Mouse (Mus musculus) embryonic facial prominence, embryonic 13.5 days (tissue): ENCODE data around the gene Mgp. TPM values are rescaled to one million over a fixed set of nuclear protein-coding genes. Genes with fewer than 3 reads are reported as not detected.
"Not testable (repeated sequence)": the region's sequence is repeated elsewhere in the genome, so short reads cannot be mapped to it uniquely, and the experiment has no call there.

Experiments used
- ATAC-seq: fragments of 200-750 bp; cut with Nextera tagmentation; 2 replicates; pipeline ENCODE4 v1.8.0; 2017; ENCODE audit warnings: low read depth; ENCODE audit not compliant: insufficient number of reproducible peaks, insufficient read depth, low FRiP score, low TSS enrichment
- H3K27ac ChIP-seq: fragments of 300-500 bp; sonication (generic); 2 replicates; pipeline ENCODE4 v1.5.1; 2015; ENCODE audit warnings: moderate library complexity, mild to moderate bottlenecking, inconsistent platforms
- H3K27me3 ChIP-seq: fragments of 300-500 bp; sonication (generic); 2 replicates; pipeline ENCODE4 v1.6.1; 2015; ENCODE audit warnings: mild to moderate bottlenecking, inconsistent platforms
- H3K36me3 ChIP-seq: fragments of 300-500 bp; sonication (generic); 2 replicates; pipeline ENCODE4 v1.6.1; 2015; ENCODE audit warnings: mild to moderate bottlenecking, inconsistent platforms
- H3K4me1 ChIP-seq: fragments of 300-500 bp; sonication (generic); 2 replicates; pipeline ENCODE4 v1.6.1; 2015; ENCODE audit warnings: inconsistent platforms
- H3K4me2 ChIP-seq: fragments of 300-500 bp; sonication (generic); 2 replicates; pipeline ENCODE4 v1.6.1; 2015; ENCODE audit warnings: moderate library complexity, mild to moderate bottlenecking, inconsistent platforms
- H3K4me3 ChIP-seq: fragments of 300-500 bp; sonication (generic); 2 replicates; pipeline ENCODE4 v1.5.1; 2015; ENCODE audit warnings: mild to moderate bottlenecking, inconsistent platforms
- H3K9ac ChIP-seq: fragments of 300-500 bp; sonication (generic); 2 replicates; pipeline ENCODE4 v1.6.1; 2015; ENCODE audit warnings: mild to moderate bottlenecking, inconsistent platforms
- H3K9me3 ChIP-seq: fragments of 300-500 bp; sonication (generic); 2 replicates; pipeline ENCODE4 v1.6.1; 2016; ENCODE audit warnings: inconsistent platforms
- WGBS: fragments of 180-500 bp; shearing (Covaris S2); methylation state at CpG from one replicate; pipeline ENCODE4 v1.1.7; 2015; ENCODE audit warnings: mixed read lengths; 5-methylcytosine and 5-hydroxymethylcytosine counted together
- polyA plus RNA-seq: library from polyadenylated mRNA; unstranded; fragments of >200 nt; fragmentation: Nextera tagmentation; extraction: Ambion mirVana; gene quantifications from 2 replicates; pipeline ENCODE4 v1.2.1, GENCODE M21; 2015

Gene Mgp
- polyA plus RNA-seq, 1 experiment from 2014 or later: 101 TPM

DNA sequence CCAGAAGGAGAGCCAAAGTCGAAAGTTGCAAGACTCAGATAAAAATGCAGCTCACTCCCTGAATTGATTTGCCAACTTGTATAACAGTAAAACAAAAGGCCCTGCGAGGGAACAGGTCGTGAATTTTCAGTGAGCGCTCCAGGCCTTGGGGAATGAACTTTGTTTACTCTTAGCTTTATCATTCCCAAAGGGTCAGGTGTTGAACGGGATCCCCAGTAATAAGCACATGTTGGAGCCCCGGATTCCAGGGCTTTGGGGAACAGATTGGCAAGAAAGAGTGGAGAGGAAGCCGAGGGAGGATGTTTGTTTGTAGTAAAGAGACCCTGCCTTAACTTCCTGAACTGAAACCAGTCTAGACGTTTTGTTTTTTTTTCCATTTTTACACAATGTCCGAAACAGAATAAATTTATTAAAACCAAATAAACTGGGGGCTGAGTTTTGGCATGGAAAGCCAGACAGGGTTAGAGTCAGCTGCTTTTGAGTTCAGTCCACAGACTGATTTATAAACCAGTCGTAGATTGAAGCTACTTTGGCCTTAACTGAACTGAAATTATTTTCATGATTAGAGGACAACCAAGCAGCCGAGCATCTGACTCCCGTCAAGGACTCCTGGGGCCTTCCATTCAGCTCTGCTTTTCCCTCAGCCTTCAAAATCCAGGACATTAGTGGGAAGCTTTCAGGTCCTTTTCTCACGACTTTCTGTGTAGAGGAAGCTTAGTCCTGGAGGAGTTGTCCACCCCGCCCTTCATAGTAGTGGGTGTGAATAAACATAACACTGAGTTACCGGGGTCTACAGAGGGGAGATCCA lies 19.1 kb upstream of the Mgp start:
- Histone ChIP-seq H3K27me3 (no peaks in the 10 kb centered on the region), H3K4me1 (peaks cover 11% of the 10 kb centered on the region), H3K4me3 (no peak overlapping the region), H3K4me2 (no peak overlapping the region), H3K27ac (no peak overlapping the region), H3K9ac (no peak overlapping the region), H3K9me3 (no peaks in the 10 kb centered on the region), H3K36me3 (no peaks in the 10 kb centered on the region)
- WGBS: 50% methylated on average over 15 of the region's 15 CpGs
- ATAC-seq: no peak

DNA sequence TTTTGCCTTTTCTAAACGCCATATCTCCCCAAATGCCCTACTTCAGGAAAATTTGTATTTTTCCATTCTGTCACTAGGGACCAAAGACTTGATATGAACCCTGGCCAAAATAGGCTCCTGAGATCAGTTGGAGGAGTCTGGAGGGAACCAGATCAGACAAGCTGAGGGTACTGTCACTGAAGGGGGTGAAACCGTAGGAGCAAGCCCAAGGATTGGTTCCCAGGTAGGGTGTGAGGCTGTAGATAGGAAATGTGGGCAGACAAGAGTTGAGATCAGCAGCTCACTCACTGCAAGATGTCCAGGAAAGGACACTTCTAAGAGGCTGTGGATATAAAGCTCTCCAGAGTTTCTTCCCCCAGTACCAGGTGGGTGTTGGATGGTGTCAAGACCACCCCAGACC lies 16.4 kb upstream of the Mgp start:
- ATAC-seq: no peak
- Histone ChIP-seq H3K4me2 (no peak overlapping the region), H3K36me3 (no peaks in the 10 kb centered on the region), H3K4me1 (peaks cover 6% of the 10 kb centered on the region), H3K27me3 (no peaks in the 10 kb centered on the region), H3K9me3 (no peaks in the 10 kb centered on the region), H3K9ac (no peak overlapping the region), H3K4me3 (no peak overlapping the region), H3K27ac (no peak overlapping the region)
- WGBS: 86% methylated on average over 2 of the region's 2 CpGs

DNA sequence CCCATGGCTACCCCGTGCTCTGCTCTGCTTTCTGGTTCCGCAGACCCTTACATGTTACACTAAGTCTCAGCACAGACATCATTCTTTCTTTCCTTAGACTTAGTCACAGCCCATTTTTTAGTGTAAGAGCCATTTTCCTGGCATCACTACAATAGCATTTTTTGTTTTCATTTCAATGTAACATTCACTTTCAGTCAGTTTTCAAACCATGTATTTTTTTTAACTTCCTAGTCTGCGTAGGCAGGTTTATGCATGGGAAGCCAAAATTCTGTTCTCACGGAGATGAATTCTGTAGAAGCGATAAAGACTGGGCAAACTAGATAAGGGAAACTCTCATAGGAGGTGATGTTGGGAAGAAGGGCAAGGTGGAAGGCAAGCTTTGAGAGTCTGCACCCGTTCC lies 13.9 kb upstream of the Mgp start:
- H3K4me3 ChIP-seq: no peak overlapping the region
- H3K27me3 ChIP-seq: no peaks in the 10 kb centered on the region
- no peaks in the 10 kb centered on the region for H3K36me3 ChIP-seq
- H3K9ac ChIP-seq: no peak overlapping the region
- H3K27ac ChIP-seq: no peak overlapping the region
- H3K4me2 ChIP-seq: no peak overlapping the region
- H3K9me3 ChIP-seq: no peaks in the 10 kb centered on the region
- 91% methylated on average over 6 of the region's 6 CpGs for WGBS
- no peaks in the 10 kb centered on the region for H3K4me1 ChIP-seq
- ATAC-seq: no peak

GRCm38 (mm10) chr6:136889067-136889466 lies 13.4 kb upstream of the Mgp start:
- no peak overlapping the region for H3K9ac ChIP-seq
- no peaks in the 10 kb centered on the region for H3K36me3 ChIP-seq
- H3K27me3 ChIP-seq: no peaks in the 10 kb centered on the region
- ATAC-seq: no peak
- 88% methylated on average over 6 of the region's 6 CpGs for WGBS
- H3K27ac ChIP-seq: no peak overlapping the region
- H3K4me3 ChIP-seq: no peak overlapping the region
- H3K4me1 ChIP-seq: no peaks in the 10 kb centered on the region
- H3K4me2 ChIP-seq: no peak overlapping the region
- no peaks in the 10 kb centered on the region for H3K9me3 ChIP-seq

- no peak for ATAC-seq
- Histone ChIP-seq H3K4me3 (no peak overlapping the region), H3K4me1 (no peaks in the 10 kb centered on the region), H3K27me3 (no peaks in the 10 kb centered on the region), H3K9ac (no peak overlapping the region), H3K36me3 (no peaks in the 10 kb centered on the region), H3K4me2 (no peak overlapping the region), H3K9me3 (no peaks in the 10 kb centered on the region), H3K27ac (no peak overlapping the region)
- WGBS: 72% methylated on average over 9 of the region's 9 CpGs
Measured at GRCm38 (mm10) chr6:136887854-136888253, 12.2 kb upstream of the Mgp start.

- H3K9me3 ChIP-seq, H3K4me2 ChIP-seq, H3K4me3 ChIP-seq, H3K27ac ChIP-seq, H3K27me3 ChIP-seq, ATAC-seq, H3K9ac ChIP-seq, H3K36me3 ChIP-seq, H3K4me1 ChIP-seq: not testable (repeated sequence)
- 44% methylated on average over 1 of the region's 1 CpGs for whole genome bisulfite sequencing
Measured at GRCm38 (mm10) chr6:136884766-136885165, 9.1 kb upstream of the Mgp start.

DNA sequence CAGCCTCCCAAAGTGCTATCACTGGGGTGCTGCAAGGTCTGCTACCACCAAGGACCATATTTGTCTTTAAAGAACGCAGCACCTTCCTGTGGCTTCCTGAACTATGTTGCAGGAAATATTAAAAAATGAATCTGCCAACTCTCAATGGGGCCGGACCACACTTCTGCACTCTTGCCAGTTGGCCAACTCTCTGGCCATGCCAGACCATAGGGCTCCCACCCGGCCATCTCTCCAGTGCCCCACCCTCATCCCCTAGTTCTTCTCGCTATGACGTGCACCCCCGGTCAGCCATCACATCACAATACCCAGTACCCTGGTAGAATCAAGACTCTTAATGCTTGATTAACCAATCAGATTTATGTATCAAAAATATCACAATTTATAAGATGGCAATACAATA lies 8.3 kb upstream of the Mgp start:
- ATAC-seq: no peak
- H3K9ac ChIP-seq: no peak overlapping the region
- 96% methylated on average over 6 of the region's 6 CpGs for WGBS
- no peak overlapping the region for H3K27ac ChIP-seq
- peaks cover 9% of the 10 kb centered on the region; the same call in 1 of the 2 replicates for H3K4me1 ChIP-seq
- H3K4me2 ChIP-seq: no peak overlapping the region
- no peaks in the 10 kb centered on the region for H3K36me3 ChIP-seq
- H3K9me3 ChIP-seq: no peaks in the 10 kb centered on the region
- no peaks in the 10 kb centered on the region for H3K27me3 ChIP-seq
- H3K4me3 ChIP-seq: no peak overlapping the region

GRCm38 (mm10) chr6:136883431-136883915 lies 7.8 kb upstream of the Mgp start:
- H3K9ac ChIP-seq: no peak overlapping the region
- ATAC-seq: no peak
- H3K4me3 ChIP-seq: no peak overlapping the region
- H3K9me3 ChIP-seq: no peaks in the 10 kb centered on the region
- H3K27me3 ChIP-seq: no peaks in the 10 kb centered on the region
- no peak overlapping the region for H3K4me2 ChIP-seq
- 84% methylated on average over 3 of the region's 3 CpGs for whole genome bisulfite sequencing
- H3K36me3 ChIP-seq: no peaks in the 10 kb centered on the region
- 0 out of 2 replicates have a peak overlapping the region, but pooled peaks have one; percentile 4 for H3K27ac ChIP-seq
- H3K4me1 ChIP-seq: peaks cover 9% of the 10 kb centered on the region; the same call in 1 of the 2 replicates

DNA sequence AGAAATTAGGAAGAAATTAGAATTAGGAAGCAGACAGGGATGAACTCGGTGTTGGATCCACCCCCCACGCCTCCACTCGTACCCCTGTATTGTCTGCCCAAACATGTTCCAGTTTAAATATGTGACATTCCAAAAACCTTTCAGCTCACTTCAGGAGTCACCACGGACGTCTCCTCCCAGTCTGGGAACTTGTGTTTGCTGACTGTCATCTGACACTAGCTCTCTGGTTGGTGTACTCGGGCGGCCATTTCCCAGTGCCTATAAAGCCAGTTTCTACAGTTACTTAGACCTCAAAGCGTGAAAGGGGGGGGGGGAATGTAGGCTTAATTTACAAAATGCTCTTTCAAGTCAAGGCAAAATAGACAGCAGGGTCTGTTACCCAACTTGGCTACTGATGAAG lies 6.1 kb upstream of the Mgp start:
- Histone ChIP-seq H3K4me2 (no peak overlapping the region), H3K4me1 (peaks cover 9% of the 10 kb centered on the region; the same call in 1 of the 2 replicates), H3K27ac (peak overlapping the region; percentile 57; the same call in 1 of the 2 replicates), H3K4me3 (no peak overlapping the region), H3K27me3 (no peaks in the 10 kb centered on the region), H3K36me3 (no peaks in the 10 kb centered on the region), H3K9ac (no peak overlapping the region), H3K9me3 (no peaks in the 10 kb centered on the region)
- ATAC-seq: no peak
- 40% methylated on average over 8 of the region's 8 CpGs for WGBS

GRCm38 (mm10) chr6:136874599-136874998 lies 1.0 kb downstream of the Mgp start:
- peak overlapping the region; percentile 41; the same call in 1 of the 2 replicates for H3K9ac ChIP-seq
- H3K27ac ChIP-seq: peak overlapping the region; percentile 72; the same call in 1 of the 2 replicates
- no peaks in the 10 kb centered on the region for H3K9me3 ChIP-seq
- WGBS: 18% methylated on average over 8 of the region's 8 CpGs
- peak overlapping the region; percentile 49 for H3K4me2 ChIP-seq
- 0 out of 2 replicates have a peak, but pooled peaks cover 3% of the 10 kb centered on the region for H3K36me3 ChIP-seq
- ATAC-seq: no peak
- H3K4me3 ChIP-seq: peak overlapping the region; percentile 32
- H3K27me3 ChIP-seq: no peaks in the 10 kb centered on the region
- H3K4me1 ChIP-seq: peaks cover 27% of the 10 kb centered on the region

- 65% methylated on average over 5 of the region's 5 CpGs for WGBS
- Histone ChIP-seq H3K36me3 (0 out of 2 replicates have a peak, but pooled peaks cover 3% of the 10 kb centered on the region), H3K4me3 (no peak overlapping the region), H3K9me3 (no peaks in the 10 kb centered on the region), H3K27ac (no peak overlapping the region), H3K9ac (no peak overlapping the region), H3K4me2 (no peak overlapping the region), H3K27me3 (no peaks in the 10 kb centered on the region), H3K4me1 (peaks cover 25% of the 10 kb centered on the region)
- no peak for ATAC-seq
Measured at GRCm38 (mm10) chr6:136868921-136869320, 6.7 kb downstream of the Mgp start.

GRCm38 (mm10) chr6:136866150-136866549 lies 9.5 kb downstream of the Mgp start:
- WGBS: 78% methylated on average over 4 of the region's 4 CpGs
- no peak overlapping the region for H3K27ac ChIP-seq
- no peak for ATAC-seq

More at GRCm38 (mm10) chr6:136866150-136866549, 9.5 kb downstream of the Mgp start:
- Histone ChIP-seq H3K4me2 (no peak overlapping the region), H3K36me3 (no peaks in the 10 kb centered on the region), H3K4me3 (no peak overlapping the region), H3K4me1 (peaks cover 23% of the 10 kb centered on the region), H3K9me3 (no peaks in the 10 kb centered on the region), H3K9ac (no peak overlapping the region), H3K27me3 (no peaks in the 10 kb centered on the region)
